Mouse (Mus musculus): ENCODE measurements around the gene Calml3.

Gene Calml3

GRCm38 (mm10) chr13:3782499-3782898, 21.6 kb downstream of the Calml3 start:
- no peak for DNase-seq (ENCODE audit: low read depth, low spot score)

- DNase-seq (ENCODE audit: low read depth, low spot score): no peak
These were observed 24.4 kb downstream of the Calml3 start for GRCm38 (mm10) chr13:3779575-3780226.

GRCm38 (mm10) chr13:3778591-3779364, 25.3 kb downstream of the Calml3 start:
- DNase-seq (ENCODE audit: low read depth, low spot score): no peak

- DNase-seq (ENCODE audit: low read depth, low spot score): no peak
These were observed 26.8 kb downstream of the Calml3 start for GRCm38 (mm10) chr13:3777216-3777912.

GRCm38 (mm10) chr13:3776446-3776845, 27.7 kb downstream of the Calml3 start:
- no peak for DNase-seq (ENCODE audit: low read depth, low spot score)

- no peak for DNase-seq (ENCODE audit: low read depth, low spot score)
These were observed 29.1 kb downstream of the Calml3 start for GRCm38 (mm10) chr13:3774991-3775390.

- no peak for DNase-seq (ENCODE audit: low read depth, low spot score)
These were observed 29.8 kb downstream of the Calml3 start for GRCm38 (mm10) chr13:3774280-3774679.

GRCm38 (mm10) chr13:3773149-3773688, 30.9 kb downstream of the Calml3 start:
- DNase-seq (ENCODE audit: low read depth, low spot score): no peak

GRCm38 (mm10) chr13:3771221-3771620, 32.9 kb downstream of the Calml3 start:
- no peak for DNase-seq (ENCODE audit: low read depth, low spot score)

- no peak for DNase-seq (ENCODE audit: low read depth, low spot score)
These were observed 33.7 kb downstream of the Calml3 start for GRCm38 (mm10) chr13:3770170-3771024.

- no peak for DNase-seq (ENCODE audit: low read depth, low spot score)
These were observed 34.6 kb downstream of the Calml3 start for GRCm38 (mm10) chr13:3769531-3769930.

GRCm38 (mm10) chr13:3768621-3769020, 35.5 kb downstream of the Calml3 start:
- DNase-seq (ENCODE audit: low read depth, low spot score): no peak

GRCm38 (mm10) chr13:3767086-3767485, 37.0 kb downstream of the Calml3 start:
- DNase-seq (ENCODE audit: low read depth, low spot score): no peak

- no peak for DNase-seq (ENCODE audit: low read depth, low spot score)
These were observed 38.3 kb downstream of the Calml3 start for GRCm38 (mm10) chr13:3765781-3766180.

GRCm38 (mm10) chr13:3761131-3761530, 43.0 kb downstream of the Calml3 start:
- DNase-seq (ENCODE audit: low read depth, low spot score): no peak

GRCm38 (mm10) chr13:3758347-3758746, 45.8 kb downstream of the Calml3 start:
- DNase-seq (ENCODE audit: low read depth, low spot score): no peak

- no peak for DNase-seq (ENCODE audit: low read depth, low spot score)
These were observed 50.8 kb downstream of the Calml3 start for GRCm38 (mm10) chr13:3753291-3753690.

All from retina, postnatal 7 days (tissue).